Mouse (Mus musculus) kidney, postnatal 25 days (tissue): ENCODE data around the gene Tmem184b.

ENCODE experiments used
- DNase-seq, 2 experiments: peaks; one replicate each; pipeline ENCODE4 v3.0.0; 2021; ENCODE audit warnings: mixed read lengths in 2 of 2

Gene Tmem184b

GRCm38 (mm10) chr15:79335061-79335655, 68.2 kb downstream of the Tmem184b start:
- no peak for DNase-seq

- peak in 1 of 2 experiments; percentile 65 for DNase-seq
Observed at GRCm38 (mm10) chr15:79333409-79333808, 70.0 kb downstream of the Tmem184b start.

GRCm38 (mm10) chr15:79330521-79330920, 72.8 kb downstream of the Tmem184b start:
- no peak for DNase-seq

- no peak for DNase-seq
Observed at GRCm38 (mm10) chr15:79329979-79330363, 73.4 kb downstream of the Tmem184b start.

GRCm38 (mm10) chr15:79329346-79329978, 73.9 kb downstream of the Tmem184b start:
- DNase-seq = no peak

- no peak for DNase-seq
Observed at GRCm38 (mm10) chr15:79328939-79329275, 74.5 kb downstream of the Tmem184b start.

- peak; percentile 99 to 100 for DNase-seq
Observed at GRCm38 (mm10) chr15:79328058-79328938, 75.1 kb downstream of the Tmem184b start, which contains the start of gene Pla2g6. TSS of gene Pla2g6 (minus strand) at chr15:79328390.

- peak; percentile 64 to 89 for DNase-seq
Observed at GRCm38 (mm10) chr15:79326971-79327961, 76.1 kb downstream of the Tmem184b start.

GRCm38 (mm10) chr15:79326264-79326663, 77.1 kb downstream of the Tmem184b start:
- peak; percentile 18 to 65 for DNase-seq

- DNase-seq = no peak
Observed at GRCm38 (mm10) chr15:79325742-79326141, 77.6 kb downstream of the Tmem184b start.

- peak in 1 of 2 experiments; percentile 31 for DNase-seq
Observed at GRCm38 (mm10) chr15:79324373-79324772, 79.0 kb downstream of the Tmem184b start.

- DNase-seq = no peak
Observed at GRCm38 (mm10) chr15:79323791-79324155, 79.6 kb downstream of the Tmem184b start.

GRCm38 (mm10) chr15:79322991-79323790, 80.2 kb downstream of the Tmem184b start:
- peak; percentile 90 to 92 for DNase-seq

GRCm38 (mm10) chr15:79322281-79322990, 80.9 kb downstream of the Tmem184b start:
- peak in 1 of 2 experiments; percentile 40 for DNase-seq

- no peak for DNase-seq
Observed at GRCm38 (mm10) chr15:79321733-79322190, 81.6 kb downstream of the Tmem184b start.

- peak in 1 of 2 experiments; percentile 15 for DNase-seq
Observed at GRCm38 (mm10) chr15:79313848-79314369, 89.5 kb downstream of the Tmem184b start.
